Comparison of ENCODE assay signal across 8 mouse cellular contexts in the genomic region with DNA sequence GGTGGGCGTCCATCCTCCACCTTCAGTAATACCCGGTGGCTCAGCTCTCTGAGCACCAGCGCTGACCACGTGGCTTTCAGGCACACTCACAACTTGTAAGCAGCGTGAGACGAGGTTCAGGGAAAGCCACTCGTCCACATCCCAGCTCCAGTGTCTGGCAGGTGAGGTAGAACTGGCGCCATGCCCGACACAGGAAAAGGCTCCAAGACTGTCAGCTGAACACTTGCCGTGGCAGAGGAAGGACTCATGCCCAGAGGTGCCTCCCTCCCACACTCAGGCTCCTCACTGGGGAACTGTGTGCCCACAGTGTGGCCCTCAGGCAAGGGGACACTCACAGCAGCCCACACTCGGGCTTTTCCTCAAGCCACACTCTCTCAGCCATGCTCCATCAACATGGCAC. TPM values are rescaled to one million over a fixed set of nuclear protein-coding genes. Genes with fewer than 3 reads are reported as not detected.
DNase-seq lines count a peak whose midpoint lies in the region; ATAC-seq lines count a peak whose summit lies in the region.
"Had no signal": no experiment of that assay in that cellular context is flagged by ENCODE, and none has a peak within 500 bp of the region (broad histone marks: within the 10 kb centered on the region; RNA-seq: fewer than 3 reads in every experiment).

No protein-coding gene starts in this region.

- no peaks in the 10 kb centered on the region for H3K27me3 ChIP-seq in heart, embryonic 10.5 days (ENCODE audit: insufficient read depth, poor library complexity, severe bottlenecking)
- no peaks in the 10 kb centered on the region for H3K27me3 ChIP-seq in limb, embryonic 10.5 days (ENCODE audit: low read depth, poor library complexity, severe bottlenecking)
- H3K27me3 ChIP-seq: liver, embryonic 15.5 days had no signal

- no peak for ATAC-seq in erythroid progenitor cell, adult 5-6 weeks (replicated peaks; ENCODE audit: low FRiP score, poor library complexity, severe bottlenecking)

- WGBS in heart, embryonic 10.5 days = 74% methylated on average over 11 of the region's 11 CpGs
- WGBS in limb, embryonic 10.5 days = 81% methylated on average over 11 of the region's 11 CpGs

- peaks cover 93% of the 10 kb centered on the region for H3K4me1 ChIP-seq in heart, embryonic 10.5 days
- peaks cover 66% of the 10 kb centered on the region for H3K4me1 ChIP-seq in limb, embryonic 10.5 days

- no peaks in the 10 kb centered on the region for H3K9me3 ChIP-seq in heart, embryonic 10.5 days
- H3K9me3 ChIP-seq in limb, embryonic 10.5 days (replicated peaks) = no peaks in the 10 kb centered on the region
- H3K9me3 ChIP-seq: liver, embryonic 15.5 days had no signal

- peak overlapping the region; percentile 67 for H3K27ac ChIP-seq in heart, embryonic 10.5 days
- H3K27ac ChIP-seq in limb, embryonic 10.5 days = peak overlapping the region; percentile 90

- DNase-seq in ovary, postnatal 36 days (ENCODE audit: low spot score) = peak; percentile 47
- no peak for DNase-seq in ovary, postnatal 10 days (ENCODE audit: low spot score)
- DNase-seq in heart, embryonic 10.5 days (ENCODE audit: low spot score) = no peak
- no peak for DNase-seq in limb, embryonic 10.5 days (ENCODE audit: low spot score)
- DNase-seq in adrenal gland, postnatal 4 days (ENCODE audit: low spot score in 2 of 2) = no peak
- no peak for DNase-seq in adrenal gland, adult 8-10 months

- no peak overlapping the region for H3K4me3 ChIP-seq in heart, embryonic 10.5 days
- no peak overlapping the region for H3K4me3 ChIP-seq in limb, embryonic 10.5 days
- H3K4me3 ChIP-seq: liver, embryonic 15.5 days had no signal

- H3K36me3 ChIP-seq in heart, embryonic 10.5 days = peaks cover 77% of the 10 kb centered on the region
- H3K36me3 ChIP-seq in limb, embryonic 10.5 days = peaks cover 86% of the 10 kb centered on the region

RNA-seq across cellular contexts. Expression of gene Kctd10, which starts 7.1 kb away (rescaled TPM):
- polyA plus RNA-seq in heart, embryonic 10.5 days (2016; fragmentation: Nextera tagmentation; extraction: Ambion mirVana) = 105 and 113 TPM in 2 replicates
- polyA plus RNA-seq in limb, embryonic 10.5 days (2016; fragmentation: Nextera tagmentation; extraction: Ambion mirVana) = 99.9 and 103 TPM in 2 replicates
- total RNA-seq in erythroid progenitor cell, adult 5-6 weeks (2015; ENCODE audit: low replicate concordance) = 5.0 and 10.5 TPM in 2 replicates
- total RNA-seq in erythroid progenitor cell, adult 5-6 weeks (2017; ENCODE audit: low replicate concordance) = 11.4 and 12.7 TPM in 2 replicates
- total RNA-seq in adrenal gland, postnatal 4 days (2021) = 10 to 100 TPM; 77.9 to 82.8 TPM
- 10 to 100 TPM; 69.8 to 78.5 (median 71.8) TPM for total RNA-seq in adrenal gland, adult 8-10 months (2022)

RNA-seq across cellular contexts. Expression of gene Ube3b, which starts 7.2 kb away (rescaled TPM):
- 47.9 and 59.0 TPM in 2 replicates for polyA plus RNA-seq in heart, embryonic 10.5 days (2016; fragmentation: Nextera tagmentation; extraction: Ambion mirVana)
- polyA plus RNA-seq in limb, embryonic 10.5 days (2016; fragmentation: Nextera tagmentation; extraction: Ambion mirVana) = 54.5 and 59.5 TPM in 2 replicates
- total RNA-seq in erythroid progenitor cell, adult 5-6 weeks (2015; ENCODE audit: low replicate concordance) = 19.3 and 27.0 TPM in 2 replicates
- total RNA-seq in erythroid progenitor cell, adult 5-6 weeks (2017; ENCODE audit: low replicate concordance) = 12.9 and 21.7 TPM in 2 replicates
- total RNA-seq in adrenal gland, postnatal 4 days (2021) = 10 to 100 TPM; 65.4 to 72.7 TPM
- total RNA-seq in adrenal gland, adult 8-10 months (2022) = 10 to 100 TPM; 74.7 to 93.2 (median 79.1) TPM

Comparison
In these comparisons a context has a peak if more than half of its experiments do, and no peak if none do; other contexts are left out.
1. RNA of gene Kctd10, which starts 7.1 kb away (total RNA-seq): 77.9 to 82.8 TPM in adrenal gland, postnatal 4 days and 69.8 to 78.5 TPM in adrenal gland, adult 8-10 months; 5.0 to 12.7 TPM in erythroid progenitor cell, adult 5-6 weeks; every median in the first group is over 4 times any median in the second.